10 mouse cellular contexts compared by ENCODE assay signal in genomic region chr17:79728585-79729503, GRCm38 (mm10). TPM values are rescaled to one million over a fixed set of nuclear protein-coding genes. Genes with fewer than 3 reads are reported as not detected.
A peak's percentile ranks its signal among the peaks of the same experiment; 100 is the strongest.
DNase-seq lines count a peak whose midpoint lies in the region; ATAC-seq and TF ChIP-seq lines count a peak whose summit lies in the region.
"Had no signal": no experiment of that assay in that cellular context is flagged by ENCODE, and none has a peak within 500 bp of the region (broad histone marks: within the 10 kb centered on the region; RNA-seq: fewer than 3 reads in every experiment).

No protein-coding gene starts in this region.

- H3K4me1 ChIP-seq in kidney, postnatal 0 days (replicated peaks; ENCODE audit: insufficient read depth, low read length), result peaks cover 13% of the 10 kb centered on the region; the same call in 1 of the 2 replicates
- peaks cover 2% of the 10 kb centered on the region; the same call in 1 of the 2 replicates for H3K4me1 ChIP-seq in forebrain, embryonic 14.5 days (ENCODE audit: control insufficient read depth, insufficient read depth, low read length)
- peaks cover 28% of the 10 kb centered on the region for H3K4me1 ChIP-seq in limb, embryonic 15.5 days
- peaks cover 23% of the 10 kb centered on the region for H3K4me1 ChIP-seq in stomach, embryonic 15.5 days

- peak overlapping the region; percentile 58 for H3K27ac ChIP-seq in kidney, postnatal 0 days
- H3K27ac ChIP-seq in forebrain, embryonic 14.5 days (ENCODE audit: low read depth, low read length), result no peak overlapping the region
- peak overlapping the region; percentile 47 for H3K27ac ChIP-seq in limb, embryonic 15.5 days
- H3K27ac ChIP-seq in stomach, embryonic 15.5 days, result peak overlapping the region; percentile 60

- ATAC-seq in kidney, postnatal 0 days (replicated peaks; ENCODE audit: low FRiP score, low read depth), result peak; percentile 57
- no peak for ATAC-seq in forebrain, embryonic 14.5 days
- ATAC-seq in limb, embryonic 15.5 days (ENCODE audit: insufficient number of reproducible peaks, low FRiP score, low TSS enrichment, low read depth), result peak; percentile 56; the same call in 1 of the 2 replicates
- ATAC-seq in stomach, embryonic 15.5 days (ENCODE audit: insufficient read depth, low FRiP score, low read depth), result peak; percentile 61

- H3K4me2 ChIP-seq in kidney, postnatal 0 days (ENCODE audit: low read length), result peak overlapping the region; percentile 47
- peak overlapping the region; percentile 16; the same call in 1 of the 2 replicates for H3K4me2 ChIP-seq in forebrain, embryonic 14.5 days (ENCODE audit: low read length)
- H3K4me2 ChIP-seq in limb, embryonic 15.5 days, result peak overlapping the region; percentile 33
- H3K4me2 ChIP-seq in stomach, embryonic 15.5 days, result peak overlapping the region; percentile 41

- 18% methylated on average over 16 of the region's 16 CpGs for WGBS in kidney, postnatal 0 days
- WGBS in forebrain, embryonic 14.5 days, result 39% methylated on average over 16 of the region's 16 CpGs
- WGBS in limb, embryonic 15.5 days, result 8% methylated on average over 16 of the region's 16 CpGs
- WGBS in stomach, embryonic 15.5 days, result 21% methylated on average over 16 of the region's 16 CpGs

- no peak overlapping the region for H3K4me3 ChIP-seq in kidney, postnatal 0 days (replicated peaks; ENCODE audit: low read depth, low read length)
- H3K4me3 ChIP-seq in forebrain, embryonic 14.5 days (ENCODE audit: low read depth, low read length), result no peak overlapping the region
- peak overlapping the region; percentile 12 for H3K4me3 ChIP-seq in limb, embryonic 15.5 days
- H3K4me3 ChIP-seq in stomach, embryonic 15.5 days (replicated peaks), result peak overlapping the region; percentile 8; the same call in 1 of the 2 replicates

- H3K9me3 ChIP-seq in kidney, postnatal 0 days (replicated peaks; ENCODE audit: low read length), result no peaks in the 10 kb centered on the region
- no peaks in the 10 kb centered on the region for H3K9me3 ChIP-seq in forebrain, embryonic 14.5 days (replicated peaks; ENCODE audit: control insufficient read depth, low read length)
- H3K9me3 ChIP-seq in limb, embryonic 15.5 days, result no peaks in the 10 kb centered on the region
- H3K9me3 ChIP-seq in stomach, embryonic 15.5 days, result no peaks in the 10 kb centered on the region

- DNase-seq in kidney, postnatal 0 days (ENCODE audit: low spot score), result peak; percentile 86
- DNase-seq in kidney, postnatal 14 days, result no peak
- no peak for DNase-seq in forebrain, embryonic 14.5 days (ENCODE audit: low spot score)
- DNase-seq in left cerebral cortex, postnatal 10 days (ENCODE audit: extremely low spot score in 1 of 2, low spot score in 2 of 2), result no peak
- DNase-seq in ovary, adult 18-20 months (ENCODE audit: low spot score), result no peak
- DNase-seq in c-Kit-positive CD71-positive TER-119-positive erythroid progenitor cells, embryonic 14.5 days (ENCODE audit: low spot score), result no peak
- DNase-seq: gastrocnemius, postnatal 10 days; thymus, adult 18-20 months had no signal

- H3K36me3 ChIP-seq in kidney, postnatal 0 days (ENCODE audit: insufficient read depth, low read length), result no peaks in the 10 kb centered on the region
- H3K36me3 ChIP-seq in forebrain, embryonic 14.5 days (ENCODE audit: control insufficient read depth, insufficient read depth, low read length), result no peaks in the 10 kb centered on the region
- no peaks in the 10 kb centered on the region for H3K36me3 ChIP-seq in limb, embryonic 15.5 days
- H3K36me3 ChIP-seq in stomach, embryonic 15.5 days, result no peaks in the 10 kb centered on the region

- H3K9ac ChIP-seq in kidney, postnatal 0 days (ENCODE audit: low read depth, low read length), result no peak overlapping the region
- no peak overlapping the region for H3K9ac ChIP-seq in forebrain, embryonic 14.5 days (ENCODE audit: low read length)
- no peak overlapping the region for H3K9ac ChIP-seq in limb, embryonic 15.5 days
- H3K9ac ChIP-seq in stomach, embryonic 15.5 days, result no peak overlapping the region

- H3K27me3 ChIP-seq in kidney, postnatal 0 days (ENCODE audit: insufficient read depth, low read length), result no peaks in the 10 kb centered on the region
- H3K27me3 ChIP-seq in forebrain, embryonic 14.5 days (replicated peaks; ENCODE audit: control insufficient read depth, insufficient read depth, low read length), result no peaks in the 10 kb centered on the region
- H3K27me3 ChIP-seq in limb, embryonic 15.5 days, result peaks cover 60% of the 10 kb centered on the region
- no peaks in the 10 kb centered on the region for H3K27me3 ChIP-seq in stomach, embryonic 15.5 days (replicated peaks)

- TF ChIP-seq CTCF in kidney, postnatal 0 days (IDR thresholded peaks at IDR 0.05; ENCODE audit: low read depth), result no peak

- intact Hi-C loops in left cerebral cortex, postnatal 10 days (cut with DNase I), result no loop called here

RNA-seq across cellular contexts. Expression of gene Cyp1b1, which starts 14.0 kb away (rescaled TPM):
- 12.3 and 13.8 TPM in 2 replicates for polyA plus RNA-seq in kidney, postnatal 0 days (2015; fragmentation: Nextera tagmentation; extraction: Ambion mirVana)
- 5.1 and 6.9 TPM in 2 replicates for polyA plus RNA-seq in forebrain, embryonic 14.5 days (2014; fragmentation: Nextera tagmentation; extraction: Ambion mirVana)
- 1.9 TPM in 2 replicates for polyA plus RNA-seq in limb, embryonic 15.5 days (2015; fragmentation: Nextera tagmentation; extraction: Ambion mirVana)
- 7.7 and 9.1 TPM in 2 replicates for polyA plus RNA-seq in stomach, embryonic 15.5 days (2015; fragmentation: Nextera tagmentation; extraction: Ambion mirVana)
- total RNA-seq in left cerebral cortex, postnatal 10 days (2021), result 1 to 10 TPM; 3.9 to 4.1 TPM

Comparison
In these comparisons a context has a peak if more than half of its experiments do, and no peak if none do; other contexts are left out.
1. H3K4me3 ChIP-seq: peak in limb, embryonic 15.5 days (single experiment) and stomach, embryonic 15.5 days (single experiment); none in kidney, postnatal 0 days (single experiment) and forebrain, embryonic 14.5 days (single experiment).
2. Peak in every context shown above with its lines, with median percentiles within 50 percentile points of each other: H3K4me2 ChIP-seq.